Mouse (Mus musculus) megakaryocyte, adult 5-6 weeks (primary cell): ENCODE data around the gene Olfr971. TPM values are rescaled to one million over a fixed set of nuclear protein-coding genes. Genes with fewer than 3 reads are reported as not detected.
"Not testable (repeated sequence)": the region's sequence is repeated elsewhere in the genome, so short reads cannot be mapped to it uniquely, and the experiment has no call there.

Experiments used
- ATAC-seq: 2 replicates; pipeline ENCODE4 v1.8.0; 2016; ENCODE audit warnings: mild to moderate bottlenecking, inconsistent platforms; ENCODE audit not compliant: poor library complexity, severe bottlenecking
- total RNA-seq, 2 experiments: library from RNA; stranded (forward) in 1 of 2; stranded (reverse) in 1 of 2; fragments of 153-499, 151-499 nt in 1 of 2; fragments of 221-1000, 200-1000 nt in 1 of 2; gene quantifications; 2 replicates each; pipeline versions ENCODE4 v1.2.3 to v1.2.4; 2015 to 2017

Gene Olfr971
- total RNA-seq (2015) (not detected in 2 replicates), total RNA-seq (2017) (not detected in 2 replicates)

DNA sequence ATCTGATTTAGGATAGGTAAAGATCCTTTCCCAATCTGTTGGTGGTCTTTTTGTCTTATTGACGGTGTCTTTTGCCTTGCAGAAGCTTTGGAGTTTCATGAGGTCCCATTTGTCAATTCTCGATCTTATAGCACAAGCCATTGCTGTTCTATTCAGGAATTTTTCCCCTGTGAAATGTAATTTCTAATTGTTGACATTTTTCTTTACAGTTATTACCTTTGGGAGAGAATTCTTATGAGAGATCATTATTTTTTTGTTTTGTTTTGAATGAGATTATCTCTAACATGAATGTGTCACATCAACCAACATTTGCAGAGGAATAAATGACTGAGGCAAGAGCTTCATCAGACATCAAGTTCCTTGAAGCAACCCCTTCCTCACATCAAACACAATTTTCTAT is at the start of gene Olfr971:
TSS of gene Olfr971 (plus strand) at position 301 of the 400 bp plus-strand sequence.
- not testable (repeated sequence) for ATAC-seq

DNA sequence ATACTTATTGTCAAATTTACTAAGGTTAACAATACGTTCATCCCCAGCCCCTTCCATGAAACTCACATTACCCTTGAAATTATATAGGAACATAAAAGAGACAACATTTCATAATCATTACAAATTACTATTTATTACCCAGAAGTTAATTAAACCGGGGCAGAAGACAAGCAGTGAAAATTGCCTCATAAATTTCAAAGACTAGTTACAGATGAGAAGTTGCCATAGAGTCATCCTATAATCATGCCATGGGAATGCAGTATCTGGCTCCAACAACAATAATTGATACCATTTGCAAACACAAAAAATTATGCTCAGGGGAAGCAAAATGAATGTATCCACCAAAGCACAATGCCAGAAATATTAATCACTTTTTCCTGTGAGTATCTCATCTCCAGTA is 46.1 kb upstream of the Olfr971 start, which contains the start of gene Olfr969:
TSS of gene Olfr969 (plus strand) at position 388 of the 400 bp plus-strand sequence.
- no peak for ATAC-seq

DNA sequence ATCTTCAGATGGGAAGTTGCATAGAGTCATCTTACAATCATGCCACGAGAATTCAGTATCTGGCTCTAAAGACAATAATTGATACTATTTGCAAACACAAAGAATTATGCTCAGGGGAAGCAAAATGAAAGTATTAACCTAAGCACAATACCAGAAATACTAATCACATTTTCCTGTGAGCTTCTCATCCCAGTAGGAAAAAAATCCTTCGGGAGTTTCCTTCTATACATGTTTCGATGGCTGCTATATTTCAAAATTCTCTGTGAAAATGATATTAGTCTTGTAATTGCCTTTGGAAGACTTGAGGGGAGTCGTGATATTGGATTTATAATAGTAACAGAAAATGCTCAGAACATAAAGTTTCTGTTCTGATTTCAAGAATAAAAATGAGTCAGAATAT is 28.1 kb upstream of the Olfr971 start, which contains the start of gene Olfr970:
TSS of gene Olfr970 (plus strand) at position 301 of the 400 bp plus-strand sequence.
- ATAC-seq, result no peak

DNA sequence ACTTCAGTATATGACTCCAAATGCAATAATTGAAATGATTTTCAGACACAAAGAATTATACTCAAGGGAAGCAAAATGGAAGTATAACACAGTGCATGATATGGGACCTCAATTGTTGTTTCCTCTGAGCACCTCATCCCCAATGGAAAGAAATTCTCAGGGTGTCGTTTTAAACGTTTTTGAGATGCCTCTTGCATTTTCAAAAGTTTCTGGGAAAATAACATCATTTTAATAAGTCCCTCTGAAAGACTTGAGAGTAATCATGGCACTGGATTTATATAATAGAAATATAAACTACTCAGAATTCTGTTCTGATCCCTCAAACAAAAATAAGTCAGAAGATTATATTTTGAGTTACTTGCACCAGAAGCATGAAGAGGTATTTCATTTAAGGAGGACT is 29.4 kb downstream of the Olfr971 start, which contains the start of gene Olfr972:
TSS of gene Olfr972 (plus strand) at position 301 of the 400 bp plus-strand sequence.
- no peak for ATAC-seq

DNA sequence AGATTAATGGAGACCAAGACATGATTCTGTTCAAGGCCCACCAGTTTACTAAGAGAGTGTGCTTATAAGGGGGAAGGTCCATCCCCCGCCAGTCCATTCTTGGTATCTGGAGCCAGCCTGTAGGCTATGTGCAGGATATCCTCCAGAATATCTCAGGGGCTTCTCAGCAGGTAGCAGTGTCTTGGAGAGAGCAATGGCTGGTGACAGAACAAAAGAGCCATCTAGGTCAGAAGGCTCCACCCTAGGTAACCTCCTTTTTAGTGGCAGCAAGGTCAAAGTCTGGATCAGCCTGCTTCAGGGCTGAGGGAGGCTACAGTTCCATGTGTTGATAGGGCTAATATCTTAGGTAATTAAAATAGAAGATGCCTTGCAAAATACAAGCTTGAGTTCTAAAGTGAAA is 35.3 kb downstream of the Olfr971 start:
- ATAC-seq, result not testable (repeated sequence)

DNA sequence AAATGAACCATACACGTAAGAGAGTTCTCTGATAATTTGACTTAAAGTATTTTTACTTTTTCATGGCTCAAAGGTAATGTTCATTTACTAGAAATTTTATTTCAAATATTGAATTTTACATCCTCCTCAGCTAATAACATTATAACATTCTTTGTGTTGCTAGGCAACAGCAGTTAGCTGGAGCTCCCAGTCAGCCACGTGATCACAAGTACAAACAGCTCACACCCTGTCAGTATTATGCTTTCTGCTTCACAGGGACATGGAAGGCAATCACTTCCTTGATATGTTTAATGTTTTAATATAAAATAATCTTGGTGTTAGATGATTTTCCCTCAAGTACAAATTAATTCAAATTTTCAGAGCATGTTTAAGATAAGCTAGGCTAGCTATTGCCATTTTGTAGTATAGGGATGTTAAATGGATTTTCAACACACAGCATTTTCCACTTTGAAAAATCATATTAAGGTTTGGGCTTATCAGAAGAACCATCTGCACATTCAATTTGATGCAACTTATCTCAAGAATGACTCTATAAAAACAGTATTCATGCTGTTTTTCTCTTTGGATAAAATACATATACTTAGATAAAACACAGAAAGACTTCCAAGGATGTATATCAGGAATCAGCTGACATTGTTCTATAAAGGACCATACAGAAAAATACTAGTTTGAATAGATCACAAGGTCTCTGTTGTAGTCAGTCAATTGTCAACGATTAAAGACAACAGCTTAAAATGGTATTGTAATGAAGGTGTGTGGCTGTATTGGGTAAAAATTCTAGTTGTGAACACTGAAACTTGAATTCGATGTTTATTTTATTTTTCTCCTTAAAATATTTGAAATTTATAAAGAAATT is 41.1 kb downstream of the Olfr971 start:
- not testable (repeated sequence) for ATAC-seq

Other genes with a start within 250 kb of the Olfr971 start
- gene AW551984, start 232.5 kb upstream of the Olfr971 start, total RNA-seq (2015), result 0.14 and 0.74 TPM in 2 replicates
- 0.11 and 0.37 TPM in 2 replicates for gene AW551984, start 232.5 kb upstream of the Olfr971 start, total RNA-seq (2017)
- not detected in 2 replicates for gene Olfr148, start 226.2 kb upstream of the Olfr971 start, total RNA-seq (2015)
- not detected in 2 replicates for gene Olfr148, start 226.2 kb upstream of the Olfr971 start, total RNA-seq (2017)
- gene Olfr960, start 215.5 kb upstream of the Olfr971 start, total RNA-seq (2015), result not detected in 2 replicates
- not detected in 2 replicates for gene Olfr960, start 215.5 kb upstream of the Olfr971 start, total RNA-seq (2017)
- 0.13 TPM in 1 of 2 replicates, not detected in the other for gene Olfr961, start 191.8 kb upstream of the Olfr971 start, total RNA-seq (2015)
- not detected in 2 replicates for gene Olfr961, start 191.8 kb upstream of the Olfr971 start, total RNA-seq (2017)
- not detected in 2 replicates for gene Olfr963, start 169.7 kb upstream of the Olfr971 start, total RNA-seq (2015)
- not detected in 2 replicates for gene Olfr963, start 169.7 kb upstream of the Olfr971 start, total RNA-seq (2017)
- gene Olfr149, start 129.8 kb upstream of the Olfr971 start, total RNA-seq (2015), result not detected in 2 replicates
- not detected in 2 replicates for gene Olfr149, start 129.8 kb upstream of the Olfr971 start, total RNA-seq (2017)
- gene Olfr965, start 125.5 kb upstream of the Olfr971 start, total RNA-seq (2015), result not detected in 2 replicates
- 1.5 TPM in 1 of 2 replicates, not detected in the other for gene Olfr965, start 125.5 kb upstream of the Olfr971 start, total RNA-seq (2017)
- not detected in 2 replicates for gene Olfr150, start 105.9 kb upstream of the Olfr971 start, total RNA-seq (2015)
- gene Olfr150, start 105.9 kb upstream of the Olfr971 start, total RNA-seq (2017), result not detected in 2 replicates
- not detected in 2 replicates for gene Olfr967, start 90.6 kb upstream of the Olfr971 start, total RNA-seq (2015)
- gene Olfr967, start 90.6 kb upstream of the Olfr971 start, total RNA-seq (2017), result not detected in 2 replicates
- gene Olfr968, start 53.6 kb upstream of the Olfr971 start, total RNA-seq (2015), result not detected in 2 replicates
- gene Olfr968, start 53.6 kb upstream of the Olfr971 start, total RNA-seq (2017), result not detected in 2 replicates
- gene Olfr969, start 45.9 kb upstream of the Olfr971 start, total RNA-seq (2015), result not detected in 2 replicates
- gene Olfr969, start 45.9 kb upstream of the Olfr971 start, total RNA-seq (2017), result not detected in 2 replicates
- gene Olfr970, start 28.0 kb upstream of the Olfr971 start, total RNA-seq (2015), result not detected in 2 replicates
- not detected in 2 replicates for gene Olfr970, start 28.0 kb upstream of the Olfr971 start, total RNA-seq (2017)
- gene Olfr972, start 29.5 kb downstream of the Olfr971 start, total RNA-seq (2015), result not detected in 2 replicates
- gene Olfr972, start 29.5 kb downstream of the Olfr971 start, total RNA-seq (2017), result not detected in 2 replicates
- not detected in 2 replicates for gene Olfr229, start 70.5 kb downstream of the Olfr971 start, total RNA-seq (2015)
- gene Olfr229, start 70.5 kb downstream of the Olfr971 start, total RNA-seq (2017), result not detected in 2 replicates
- gene Olfr974, start 100.6 kb downstream of the Olfr971 start, total RNA-seq (2015), result not detected in 2 replicates
- gene Olfr974, start 100.6 kb downstream of the Olfr971 start, total RNA-seq (2017), result not detected in 2 replicates
- gene Olfr975, start 115.2 kb downstream of the Olfr971 start, total RNA-seq (2015), result not detected in 2 replicates
- not detected in 2 replicates for gene Olfr975, start 115.2 kb downstream of the Olfr971 start, total RNA-seq (2017)
- not detected in 2 replicates for gene Olfr976, start 124.3 kb downstream of the Olfr971 start, total RNA-seq (2015)
- not detected in 2 replicates for gene Olfr976, start 124.3 kb downstream of the Olfr971 start, total RNA-seq (2017)
- gene Olfr978, start 155.2 kb downstream of the Olfr971 start, total RNA-seq (2015), result not detected in 2 replicates
- not detected in 2 replicates for gene Olfr978, start 155.2 kb downstream of the Olfr971 start, total RNA-seq (2017)
- not detected in 2 replicates for gene Olfr979, start 166.6 kb downstream of the Olfr971 start, total RNA-seq (2015)
- not detected in 2 replicates for gene Olfr979, start 166.6 kb downstream of the Olfr971 start, total RNA-seq (2017)
- not detected in 2 replicates for gene Olfr980, start 172.7 kb downstream of the Olfr971 start, total RNA-seq (2015)
- gene Olfr980, start 172.7 kb downstream of the Olfr971 start, total RNA-seq (2017), result not detected in 2 replicates
- gene Olfr981, start 184.6 kb downstream of the Olfr971 start, total RNA-seq (2015), result not detected in 2 replicates
- gene Olfr981, start 184.6 kb downstream of the Olfr971 start, total RNA-seq (2017), result not detected in 2 replicates
- not detected in 2 replicates for gene Olfr982, start 237.0 kb downstream of the Olfr971 start, total RNA-seq (2015)
- gene Olfr982, start 237.0 kb downstream of the Olfr971 start, total RNA-seq (2017), result not detected in 2 replicates